Mouse (Mus musculus): Measurements from ENCODE around the gene Dnaic2. TPM values are rescaled to one million over a fixed set of nuclear protein-coding genes. Genes with fewer than 3 reads are reported as not detected.

The Dnaic2 gene
- polyA plus RNA-seq, 1 experiment from 2014 or later: 6.3 TPM

GRCm38 (mm10) chr11:114786326-114786725 is 59.1 kb downstream of the Dnaic2 start:
- H3K27ac ChIP-seq: peak overlapping the region; percentile 73
- H3K4me1 ChIP-seq (replicated peaks): peaks cover 54% of the 10 kb centered on the region
- peak; percentile 49 for DNase-seq (ENCODE audit: low spot score)
- peaks cover 92% of the 10 kb centered on the region for H3K27me3 ChIP-seq (ENCODE audit: insufficient read depth, poor library complexity, severe bottlenecking)
- H3K9me3 ChIP-seq: no peaks in the 10 kb centered on the region
- H3K4me3 ChIP-seq: peak overlapping the region; percentile 46
- WGBS: 2% methylated on average over 43 of the region's 43 CpGs
- peaks cover 6% of the 10 kb centered on the region for H3K36me3 ChIP-seq

GRCm38 (mm10) chr11:114787611-114788010 is 60.4 kb downstream of the Dnaic2 start:
- Histone ChIP-seq H3K9me3 (no peaks in the 10 kb centered on the region), H3K4me3 (no peak overlapping the region), H3K27me3 (ENCODE audit: insufficient read depth, poor library complexity, severe bottlenecking) (peaks cover 98% of the 10 kb centered on the region), H3K27ac (no peak overlapping the region), H3K4me1 (replicated peaks) (peaks cover 62% of the 10 kb centered on the region), H3K36me3 (peaks cover 12% of the 10 kb centered on the region)
- no peak for DNase-seq (ENCODE audit: low spot score)
- WGBS: 84% methylated on average over 3 of the region's 3 CpGs

GRCm38 (mm10) chr11:114789061-114789714 is 62.0 kb downstream of the Dnaic2 start:
- 11% methylated on average over 30 of the region's 30 CpGs for WGBS
- H3K9me3 ChIP-seq: no peaks in the 10 kb centered on the region

GRCm38 (mm10) chr11:114789716-114790115 is 62.5 kb downstream of the Dnaic2 start:
- Histone ChIP-seq H3K27ac (no peak overlapping the region), H3K27me3 (ENCODE audit: insufficient read depth, poor library complexity, severe bottlenecking) (peaks cover 99% of the 10 kb centered on the region), H3K9me3 (no peaks in the 10 kb centered on the region), H3K4me3 (peak overlapping the region; percentile 33; the same call in 1 of the 2 replicates), H3K36me3 (peaks cover 12% of the 10 kb centered on the region), H3K4me1 (replicated peaks) (peaks cover 78% of the 10 kb centered on the region)
- no peak for DNase-seq (ENCODE audit: low spot score)
- 52% methylated on average over 9 of the region's 9 CpGs for WGBS

More at GRCm38 (mm10) chr11:114789061-114789714, 62.0 kb downstream of the Dnaic2 start:
- peak; percentile 90 for DNase-seq (ENCODE audit: low spot score)
- H3K36me3 ChIP-seq: peaks cover 12% of the 10 kb centered on the region
- H3K27ac ChIP-seq: peak overlapping the region; percentile 46; the same call in 1 of the 2 replicates
- peaks cover 73% of the 10 kb centered on the region for H3K4me1 ChIP-seq (replicated peaks)
- peaks cover 100% of the 10 kb centered on the region for H3K27me3 ChIP-seq (ENCODE audit: insufficient read depth, poor library complexity, severe bottlenecking)
- peak overlapping the region; percentile 33 for H3K4me3 ChIP-seq

GRCm38 (mm10) chr11:114790171-114790570 is 63.0 kb downstream of the Dnaic2 start:
- Histone ChIP-seq H3K27ac (no peak overlapping the region), H3K36me3 (peaks cover 12% of the 10 kb centered on the region), H3K4me1 (replicated peaks) (peaks cover 83% of the 10 kb centered on the region), H3K27me3 (ENCODE audit: insufficient read depth, poor library complexity, severe bottlenecking) (peaks cover 94% of the 10 kb centered on the region), H3K9me3 (no peaks in the 10 kb centered on the region), H3K4me3 (no peak overlapping the region)
- 64% methylated on average over 12 of the region's 12 CpGs for WGBS
- DNase-seq (ENCODE audit: low spot score): no peak

- Histone ChIP-seq H3K4me3 (peak overlapping the region; percentile 61), H3K36me3 (peaks cover 12% of the 10 kb centered on the region), H3K4me1 (replicated peaks) (peaks cover 87% of the 10 kb centered on the region), H3K9me3 (no peaks in the 10 kb centered on the region), H3K27ac (no peak overlapping the region; the same call in 1 of the 2 replicates), H3K27me3 (ENCODE audit: insufficient read depth, poor library complexity, severe bottlenecking) (peaks cover 88% of the 10 kb centered on the region)
- no peak for DNase-seq (ENCODE audit: low spot score)
- 22% methylated on average over 4 of the region's 4 CpGs for WGBS
Observed at GRCm38 (mm10) chr11:114790841-114791240, 63.6 kb downstream of the Dnaic2 start.

GRCm38 (mm10) chr11:114791351-114791889 is 64.2 kb downstream of the Dnaic2 start:
- Histone ChIP-seq H3K27me3 (ENCODE audit: insufficient read depth, poor library complexity, severe bottlenecking) (peaks cover 82% of the 10 kb centered on the region), H3K4me1 (replicated peaks) (peaks cover 87% of the 10 kb centered on the region)
- DNase-seq (ENCODE audit: low spot score): no peak

GRCm38 (mm10) chr11:114791891-114792411 is 64.7 kb downstream of the Dnaic2 start:
- peaks cover 87% of the 10 kb centered on the region for H3K4me1 ChIP-seq (replicated peaks)
- peak overlapping the region; percentile 80 for H3K27ac ChIP-seq
- under 1% methylated on average over 58 of the region's 59 CpGs for WGBS
- peak overlapping the region; percentile 61 for H3K4me3 ChIP-seq
- peaks cover 77% of the 10 kb centered on the region for H3K27me3 ChIP-seq (ENCODE audit: insufficient read depth, poor library complexity, severe bottlenecking)
- no peaks in the 10 kb centered on the region for H3K9me3 ChIP-seq
- peak; percentile 61 for DNase-seq (ENCODE audit: low spot score)
- H3K36me3 ChIP-seq: peaks cover 12% of the 10 kb centered on the region

More at GRCm38 (mm10) chr11:114791351-114791889, 64.2 kb downstream of the Dnaic2 start:
- WGBS: 3% methylated on average over 50 of the region's 50 CpGs
- Histone ChIP-seq H3K4me3 (peak overlapping the region; percentile 61), H3K36me3 (peaks cover 12% of the 10 kb centered on the region), H3K9me3 (no peaks in the 10 kb centered on the region), H3K27ac (peak overlapping the region; percentile 80)

GRCm38 (mm10) chr11:114792931-114793494 is 65.8 kb downstream of the Dnaic2 start:
- H3K27ac ChIP-seq: peak overlapping the region; percentile 95
- DNase-seq (ENCODE audit: low spot score): no peak
- H3K27me3 ChIP-seq (ENCODE audit: insufficient read depth, poor library complexity, severe bottlenecking): peaks cover 66% of the 10 kb centered on the region
- 50% methylated on average over 5 of the region's 5 CpGs for WGBS
- H3K36me3 ChIP-seq: peaks cover 12% of the 10 kb centered on the region
- H3K4me1 ChIP-seq (replicated peaks): peaks cover 93% of the 10 kb centered on the region
- H3K4me3 ChIP-seq: peak overlapping the region; percentile 61
- H3K9me3 ChIP-seq: no peaks in the 10 kb centered on the region

- DNase-seq (ENCODE audit: low spot score): no peak
- 64% methylated on average over 19 of the region's 19 CpGs for WGBS
- Histone ChIP-seq H3K9me3 (no peaks in the 10 kb centered on the region), H3K27ac (peak overlapping the region; percentile 95), H3K36me3 (peaks cover 12% of the 10 kb centered on the region), H3K27me3 (ENCODE audit: insufficient read depth, poor library complexity, severe bottlenecking) (peaks cover 56% of the 10 kb centered on the region), H3K4me3 (peak overlapping the region; percentile 61), H3K4me1 (replicated peaks) (peaks cover 85% of the 10 kb centered on the region)
Observed at GRCm38 (mm10) chr11:114793868-114794545, 66.8 kb downstream of the Dnaic2 start.

- H3K27ac ChIP-seq: peak overlapping the region; percentile 95
- 32% methylated on average over 4 of the region's 4 CpGs for WGBS
- H3K4me1 ChIP-seq (replicated peaks): peaks cover 78% of the 10 kb centered on the region
- H3K36me3 ChIP-seq: peaks cover 12% of the 10 kb centered on the region
- H3K27me3 ChIP-seq (ENCODE audit: insufficient read depth, poor library complexity, severe bottlenecking): peaks cover 49% of the 10 kb centered on the region
- DNase-seq (ENCODE audit: low spot score): no peak
- peak overlapping the region; percentile 61 for H3K4me3 ChIP-seq
- H3K9me3 ChIP-seq: no peaks in the 10 kb centered on the region
Observed at GRCm38 (mm10) chr11:114794691-114795090, 67.5 kb downstream of the Dnaic2 start.

GRCm38 (mm10) chr11:114795231-114795746 is 68.1 kb downstream of the Dnaic2 start:
- Histone ChIP-seq H3K4me1 (replicated peaks) (peaks cover 72% of the 10 kb centered on the region), H3K27me3 (ENCODE audit: insufficient read depth, poor library complexity, severe bottlenecking) (peaks cover 43% of the 10 kb centered on the region), H3K9me3 (no peaks in the 10 kb centered on the region), H3K4me3 (peak overlapping the region; percentile 61), H3K36me3 (peaks cover 12% of the 10 kb centered on the region), H3K27ac (peak overlapping the region; percentile 95)
- WGBS: under 1% methylated on average over 7 of the region's 7 CpGs
- peak; percentile 91 for DNase-seq (ENCODE audit: low spot score)

All from hindbrain, embryonic 10.5 days (tissue).